Mouse (Mus musculus) splenic B cell, adult 2 months (primary cell): ENCODE results near the gene Lsm7.
A peak's percentile ranks its signal among the peaks of the same experiment; 100 is the strongest.

ENCODE experiments used
- DNase-seq: peaks from one replicate; pipeline ENCODE4 v3.0.0-alpha.2; 2011; ENCODE audit warnings: low read depth, low spot score
- H3K27me3 ChIP-seq: 2 replicates; pipeline ENCODE4 v1.6.1; 2012; ENCODE audit warnings: mild to moderate bottlenecking, low read length, moderate library complexity, mixed read lengths; ENCODE audit not compliant: control insufficient read depth, poor library complexity, insufficient read depth, severe bottlenecking
- H3K36me3 ChIP-seq: 2 replicates; pipeline ENCODE4 v1.6.1; 2012; ENCODE audit warnings: mild to moderate bottlenecking, low read length, moderate library complexity, mixed read lengths; ENCODE audit not compliant: control insufficient read depth, poor library complexity, insufficient read depth, severe bottlenecking

Gene Lsm7

DNA sequence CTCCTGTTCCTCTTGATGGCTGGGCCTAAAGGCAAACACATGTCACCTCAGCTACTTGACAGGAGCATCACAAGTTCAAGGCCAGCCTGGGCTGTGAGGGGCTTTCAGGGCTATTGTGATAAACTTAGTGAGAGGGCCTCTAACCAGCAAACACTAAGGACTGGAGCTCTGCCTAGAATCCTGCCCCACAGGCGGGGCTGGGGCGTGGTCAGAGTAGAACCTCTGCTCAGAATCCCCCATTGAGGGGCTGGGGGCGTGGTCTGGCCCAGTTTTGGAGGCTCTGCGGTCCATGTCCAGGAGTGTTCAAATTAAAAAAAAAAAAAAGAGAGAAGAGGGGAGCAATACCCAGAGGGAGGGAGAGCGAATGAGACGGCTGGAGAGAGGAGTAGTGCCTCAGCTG, 40.7 kb upstream of the Lsm7 start:
- DNase-seq: no peak
- Histone ChIP-seq H3K36me3 (peaks cover 3% of the 10 kb centered on the region; the same call in 1 of the 2 replicates), H3K27me3 (no peaks in the 10 kb centered on the region)

DNA sequence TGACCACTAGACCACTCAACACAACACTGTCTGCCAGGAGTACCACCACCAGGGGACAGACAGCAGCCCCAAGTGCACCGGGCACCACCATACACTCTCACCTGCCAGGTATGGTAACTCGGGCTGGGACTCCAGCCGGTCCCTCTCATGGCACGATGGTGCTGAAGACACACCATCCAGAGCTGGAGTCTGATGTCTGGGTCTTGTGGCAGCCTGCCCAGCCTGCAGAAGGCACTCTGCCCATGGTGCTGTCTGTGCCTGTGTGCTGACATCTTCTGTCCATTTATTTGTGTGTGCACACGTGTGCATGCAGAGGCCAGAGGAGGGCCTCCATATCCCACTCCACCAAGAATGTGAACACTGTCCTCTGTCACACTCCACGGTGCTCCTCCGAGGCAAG, 40.1 kb upstream of the Lsm7 start:
- no peaks in the 10 kb centered on the region for H3K27me3 ChIP-seq
- peaks cover 3% of the 10 kb centered on the region; the same call in 1 of the 2 replicates for H3K36me3 ChIP-seq
- DNase-seq: no peak

DNA sequence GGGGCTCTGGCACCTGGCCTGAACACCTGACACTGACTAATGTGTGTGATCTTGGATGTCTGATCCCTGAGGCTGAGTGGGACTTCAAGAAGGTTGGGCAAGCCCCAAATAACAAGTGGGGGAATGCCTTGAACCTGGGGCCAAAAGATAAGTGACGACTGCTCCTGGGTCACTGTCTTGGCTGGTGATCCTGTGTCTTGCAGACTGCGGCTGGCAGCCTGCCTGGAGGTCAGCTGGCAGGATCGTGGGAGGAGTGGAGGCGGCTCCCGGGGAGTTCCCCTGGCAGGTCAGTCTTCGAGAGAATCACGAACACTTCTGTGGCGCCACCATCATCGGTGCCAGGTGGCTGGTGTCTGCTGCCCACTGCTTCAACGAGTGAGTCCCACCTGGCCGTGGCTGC, 32.2 kb upstream of the Lsm7 start:
- no peak for DNase-seq
- H3K27me3 ChIP-seq: no peaks in the 10 kb centered on the region
- H3K36me3 ChIP-seq: no peaks in the 10 kb centered on the region

DNA sequence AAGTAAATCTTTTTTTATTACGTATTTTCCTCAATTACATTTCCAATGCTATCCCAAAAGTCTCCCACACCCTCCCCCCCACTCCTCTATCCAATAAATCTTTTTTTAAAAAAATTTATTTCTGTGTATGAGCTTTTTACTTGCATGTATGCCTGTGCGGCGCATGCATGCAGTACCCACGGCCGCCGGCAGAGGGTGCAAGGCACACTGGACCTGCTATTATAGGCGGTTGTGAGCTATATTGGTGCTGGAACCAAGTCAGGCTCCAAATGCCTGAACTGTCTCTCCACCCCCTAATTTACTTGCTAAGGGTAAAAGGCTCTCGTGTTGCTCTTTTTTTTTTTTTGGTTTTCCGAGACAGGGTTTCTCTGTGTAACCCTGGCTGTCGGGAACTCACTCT, 26.3 kb upstream of the Lsm7 start:
- DNase-seq: peak; percentile 88
- Histone ChIP-seq H3K27me3 (0 out of 2 replicates have a peak, but pooled peaks cover 1% of the 10 kb centered on the region), H3K36me3 (no peaks in the 10 kb centered on the region)

DNA sequence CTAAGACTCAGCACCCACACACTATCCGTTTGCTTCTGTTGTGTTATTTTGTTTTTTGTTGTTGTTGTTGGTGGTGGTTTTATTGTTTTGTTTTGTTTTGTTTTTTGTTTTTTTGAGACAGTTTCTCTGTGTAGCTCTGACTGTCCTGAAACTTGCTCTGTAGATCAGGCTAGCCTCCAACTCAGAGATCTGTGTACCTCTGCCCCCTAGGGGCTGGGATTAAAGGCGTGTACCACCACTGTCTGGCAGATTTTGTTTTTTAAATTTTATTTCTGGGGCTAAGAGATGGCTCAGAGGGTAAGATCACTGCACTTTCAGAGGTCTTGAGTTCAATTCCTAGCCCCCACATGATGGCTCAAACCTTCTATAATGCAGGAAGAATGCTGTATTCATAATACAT, 25.9 kb upstream of the Lsm7 start:
- Histone ChIP-seq H3K36me3 (no peaks in the 10 kb centered on the region), H3K27me3 (0 out of 2 replicates have a peak, but pooled peaks cover 1% of the 10 kb centered on the region)
- DNase-seq: peak; percentile 51

DNA sequence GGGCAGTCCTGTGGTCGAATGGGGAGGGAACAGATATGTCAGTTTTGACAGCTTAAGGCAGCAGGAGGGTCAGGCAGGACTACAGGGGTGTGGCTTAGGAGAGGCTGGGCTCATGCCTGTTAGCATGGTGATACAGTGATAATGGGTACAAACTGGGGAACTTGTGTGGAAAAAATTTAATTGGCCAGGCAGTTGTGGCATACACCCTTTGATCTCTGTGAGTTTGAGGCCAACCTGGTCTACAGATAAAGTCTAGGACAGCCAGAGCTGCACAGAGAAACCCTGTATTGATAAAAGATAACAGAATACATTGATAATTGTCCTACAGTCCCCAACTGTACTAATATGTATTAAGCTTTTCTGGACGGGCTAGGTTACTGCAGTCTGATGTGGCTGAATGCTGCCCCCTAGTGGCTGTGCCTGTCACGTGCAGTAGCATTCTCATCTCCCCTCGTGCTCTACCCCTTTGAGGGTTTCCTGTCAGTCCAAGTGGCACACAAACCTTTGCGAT, 25.2 kb upstream of the Lsm7 start:
- H3K27me3 ChIP-seq: 0 out of 2 replicates have a peak, but pooled peaks cover 1% of the 10 kb centered on the region
- peak; percentile 88 for DNase-seq
- no peaks in the 10 kb centered on the region for H3K36me3 ChIP-seq

DNA sequence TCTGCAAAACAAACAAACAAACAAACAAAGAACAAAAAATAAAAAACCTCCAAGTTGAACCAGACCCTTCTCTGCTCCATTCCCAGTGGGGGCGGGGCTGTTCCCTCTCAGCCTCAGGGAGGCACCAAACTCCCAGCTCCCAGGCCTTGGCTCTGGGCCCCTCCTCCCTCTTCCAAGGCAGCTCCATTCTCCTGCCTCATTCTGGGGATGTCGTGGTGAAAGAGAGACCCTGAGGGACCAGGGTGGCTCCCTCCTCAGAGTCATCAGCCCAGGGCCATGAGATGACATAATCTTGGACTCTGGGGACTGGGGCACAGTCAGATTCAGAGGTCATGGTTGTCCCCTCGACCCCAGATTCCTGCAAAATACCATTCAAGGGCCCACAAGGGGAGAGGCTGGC, 21.6 kb upstream of the Lsm7 start:
- 0 out of 2 replicates have a peak, but pooled peaks cover 1% of the 10 kb centered on the region for H3K27me3 ChIP-seq
- H3K36me3 ChIP-seq: no peaks in the 10 kb centered on the region
- DNase-seq: no peak

DNA sequence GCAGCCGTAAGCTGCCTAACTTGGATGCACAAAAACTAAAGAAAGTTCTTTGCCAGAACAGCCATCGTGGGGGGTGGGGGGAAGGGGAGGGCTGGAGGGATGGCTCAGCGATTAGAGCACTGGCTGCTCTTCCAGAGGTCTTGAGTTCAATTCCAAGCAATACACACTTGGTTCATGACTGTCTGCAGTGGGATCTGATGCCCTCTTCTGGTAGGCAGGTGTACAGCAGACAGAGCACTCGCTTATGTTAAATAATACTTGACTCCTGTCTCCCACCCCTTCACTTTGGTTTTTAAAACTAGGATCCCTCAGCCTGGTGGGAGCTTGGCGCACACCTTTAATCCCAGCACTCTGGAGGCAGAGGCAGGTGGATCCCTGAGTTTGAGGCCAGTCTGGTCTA, 21.0 kb upstream of the Lsm7 start:
- Histone ChIP-seq H3K36me3 (no peaks in the 10 kb centered on the region), H3K27me3 (0 out of 2 replicates have a peak, but pooled peaks cover 1% of the 10 kb centered on the region)
- DNase-seq: peak; percentile 84

DNA sequence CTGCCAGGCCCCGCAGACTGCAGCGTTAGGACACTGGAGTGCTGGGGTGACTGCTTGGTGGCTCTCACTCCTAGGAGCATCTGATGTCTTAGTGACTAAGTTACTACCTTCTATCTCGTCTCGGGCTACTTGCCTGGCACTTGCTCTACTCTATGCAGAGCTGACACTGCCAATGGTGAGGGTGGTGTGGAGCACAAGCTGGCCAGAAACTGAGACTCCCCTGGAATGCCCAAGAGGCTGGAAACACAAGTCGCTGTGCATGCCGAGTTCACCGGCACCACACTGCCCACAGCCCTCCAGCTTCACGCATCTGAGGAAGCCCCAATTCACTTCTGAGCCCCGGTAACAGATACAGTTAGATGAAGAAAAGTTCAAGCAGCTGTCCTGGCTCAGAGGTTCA, 19.0 kb upstream of the Lsm7 start:
- Histone ChIP-seq H3K36me3 (no peaks in the 10 kb centered on the region), H3K27me3 (0 out of 2 replicates have a peak, but pooled peaks cover 1% of the 10 kb centered on the region)
- DNase-seq: no peak

DNA sequence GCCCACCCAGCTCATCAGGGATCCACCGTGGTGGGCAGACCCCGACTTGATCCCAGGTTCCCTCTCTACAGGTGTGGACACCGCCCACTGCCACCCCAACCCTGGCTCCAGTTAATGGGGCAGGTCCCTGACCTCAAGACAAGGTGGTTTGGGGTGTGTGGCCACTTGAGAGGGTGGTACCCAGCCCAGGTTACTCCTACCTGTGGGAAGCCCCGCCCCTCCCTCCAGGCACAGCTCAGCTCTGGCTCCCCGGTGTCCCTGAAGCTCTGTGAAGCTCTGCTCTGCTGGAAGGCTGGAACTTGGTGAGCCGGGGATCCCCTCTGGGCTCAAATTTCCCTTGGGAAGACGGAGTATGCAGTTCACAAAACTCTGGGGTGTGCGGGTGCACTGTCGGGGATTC, 16.6 kb upstream of the Lsm7 start, which contains the start of gene Tmprss9:
Tmprss9 (plus strand) TSS at position 268 of the 400 bp plus-strand sequence.
- no peaks in the 10 kb centered on the region for H3K27me3 ChIP-seq
- no peaks in the 10 kb centered on the region for H3K36me3 ChIP-seq
- DNase-seq: no peak

DNA sequence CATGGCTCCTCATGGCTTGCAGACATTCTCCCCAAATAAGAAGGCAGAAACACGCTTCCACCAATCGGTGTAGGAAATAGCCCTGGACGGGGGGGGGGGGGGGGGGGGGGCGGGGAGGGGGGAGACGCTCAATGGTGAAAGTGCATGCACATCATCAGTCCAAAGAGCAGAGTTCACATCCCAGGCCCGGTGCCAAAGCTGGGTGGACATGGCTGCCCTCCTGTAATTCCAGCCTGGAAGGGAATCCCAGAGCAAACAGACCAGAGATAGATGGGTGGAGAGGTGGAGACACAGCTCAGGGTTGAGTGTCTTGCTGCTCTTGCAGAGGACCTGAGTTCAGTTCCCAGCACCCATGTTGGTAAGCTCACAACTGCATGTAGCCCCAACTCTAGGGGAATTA, 16.0 kb upstream of the Lsm7 start:
- DNase-seq: no peak
- Histone ChIP-seq H3K27me3 (no peaks in the 10 kb centered on the region), H3K36me3 (no peaks in the 10 kb centered on the region; the same call in 1 of the 2 replicates)

DNA sequence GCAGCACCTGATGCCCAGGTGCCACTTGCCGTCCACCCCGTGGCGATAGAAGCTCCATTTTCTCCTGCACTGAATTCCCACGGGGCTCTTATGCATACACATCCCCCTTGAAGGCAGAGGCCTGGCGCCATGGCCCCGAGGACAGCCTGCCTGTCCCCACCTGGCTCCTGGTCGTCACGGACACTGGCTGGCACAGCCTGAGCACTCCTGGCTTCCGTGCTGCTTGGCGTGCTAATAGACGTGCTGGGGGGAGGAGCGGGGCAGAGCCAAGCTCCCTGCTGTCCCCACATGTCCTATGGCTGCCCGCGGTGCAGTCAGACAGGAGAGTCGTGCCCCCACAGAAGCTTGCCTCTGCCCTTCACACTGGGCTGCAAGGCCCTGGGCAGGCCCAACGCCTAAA, 9.4 kb upstream of the Lsm7 start:
- no peaks in the 10 kb centered on the region for H3K27me3 ChIP-seq
- no peaks in the 10 kb centered on the region; the same call in none of the 2 replicates for H3K36me3 ChIP-seq
- DNase-seq: no peak

DNA sequence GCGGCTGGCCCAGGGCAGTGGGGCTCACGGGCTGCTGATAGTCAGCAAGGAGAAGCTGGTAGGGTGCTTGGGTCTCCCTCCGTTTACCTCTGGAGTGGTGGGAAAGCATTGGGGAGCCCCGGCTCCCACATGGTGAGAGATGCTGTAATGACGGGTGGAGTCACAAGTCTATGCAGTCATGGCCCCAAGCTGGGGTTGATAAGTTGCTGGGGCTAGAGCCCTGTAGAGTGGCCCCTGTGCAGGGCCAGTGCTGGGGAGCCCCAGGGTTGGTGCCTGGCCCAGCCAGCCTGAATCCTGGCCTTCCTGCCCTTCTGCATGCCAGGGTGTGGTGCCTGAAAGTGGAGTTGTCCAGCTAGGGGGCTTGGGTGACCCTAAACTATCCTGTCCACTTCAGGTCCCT, 7.3 kb upstream of the Lsm7 start:
- Histone ChIP-seq H3K36me3 (no peaks in the 10 kb centered on the region; the same call in none of the 2 replicates), H3K27me3 (no peaks in the 10 kb centered on the region)
- no peak for DNase-seq

DNA sequence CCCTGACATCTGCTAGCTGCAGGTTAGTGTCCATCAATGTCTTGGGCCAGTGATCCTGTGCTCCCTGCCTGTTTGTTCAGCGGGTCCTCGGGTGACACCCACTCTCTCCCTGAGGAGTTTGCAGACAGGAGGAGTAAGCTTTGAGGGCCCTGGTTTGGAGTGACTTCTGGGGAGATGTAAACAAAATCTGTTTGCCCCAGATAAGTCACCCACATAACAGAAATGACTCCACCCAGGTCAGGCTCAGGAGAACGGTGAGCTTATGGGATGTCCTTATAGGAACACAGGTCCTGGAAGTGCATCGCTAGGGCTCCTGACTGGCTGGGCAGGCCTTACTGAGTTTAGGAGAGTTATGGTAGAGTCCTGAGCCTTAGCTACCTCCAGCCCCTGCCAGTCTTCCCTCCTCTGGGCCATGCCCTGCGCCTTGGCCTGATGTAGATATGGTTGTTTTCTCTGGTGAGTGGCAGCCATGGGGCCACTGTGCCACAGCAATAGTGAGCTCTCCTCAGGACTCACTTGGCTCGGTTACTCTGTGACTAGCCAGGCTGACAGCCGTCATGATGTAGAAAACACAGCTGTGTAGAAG, 3.4 kb upstream of the Lsm7 start:
- DNase-seq: no peak
- Histone ChIP-seq H3K27me3 (no peaks in the 10 kb centered on the region), H3K36me3 (no peaks in the 10 kb centered on the region; the same call in 1 of the 2 replicates)

DNA sequence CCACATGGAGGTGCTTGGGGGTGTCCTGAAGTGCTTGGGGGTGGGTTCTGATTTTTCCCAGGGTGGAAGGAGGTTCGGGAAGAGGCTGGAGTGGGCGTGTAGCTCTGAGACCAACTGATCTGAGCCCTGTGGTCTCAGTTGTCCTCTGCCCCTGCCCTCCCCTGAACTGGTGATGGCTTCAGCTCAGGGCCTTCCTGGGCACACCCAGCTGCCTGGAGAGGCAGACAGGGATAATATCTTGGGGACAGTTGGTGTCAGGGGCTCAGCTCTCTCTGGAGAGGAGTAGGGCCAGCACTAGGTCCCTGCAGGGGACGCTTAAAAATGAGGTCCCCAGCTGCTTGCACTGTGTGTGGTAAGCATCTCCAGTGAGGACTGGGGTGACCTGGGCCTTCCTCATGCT, 2.8 kb upstream of the Lsm7 start:
- DNase-seq: no peak
- Histone ChIP-seq H3K27me3 (no peaks in the 10 kb centered on the region), H3K36me3 (no peaks in the 10 kb centered on the region; the same call in none of the 2 replicates)

DNA sequence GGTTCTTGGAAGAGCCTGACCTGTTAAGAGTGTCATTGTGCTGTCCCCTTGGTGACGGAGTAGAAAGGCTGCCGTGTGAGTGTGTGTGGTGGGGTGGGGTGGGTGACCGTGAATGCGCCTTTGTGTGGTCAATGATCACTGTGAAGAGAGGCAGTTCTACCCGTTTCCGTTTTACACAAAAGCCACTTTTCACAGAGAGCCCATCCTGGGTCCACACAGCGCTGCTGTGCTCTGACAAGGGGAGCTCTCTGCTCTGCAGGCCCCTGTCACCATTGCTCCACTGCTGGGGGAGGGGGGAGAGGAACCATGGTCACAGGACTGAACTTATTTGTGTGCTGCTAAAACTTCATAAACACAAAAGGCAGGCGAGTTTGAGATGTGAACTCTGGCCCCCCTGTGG, 2.4 kb upstream of the Lsm7 start:
- Histone ChIP-seq H3K36me3 (peaks cover 1% of the 10 kb centered on the region; the same call in 1 of the 2 replicates), H3K27me3 (no peaks in the 10 kb centered on the region)
- no peak for DNase-seq
